Mouse (Mus musculus) liver, embryonic 14.5 days (tissue): ENCODE results near the gene Ttc22.

Source experiments
- CTCF ChIP-seq: IDR thresholded peaks from 2 replicates; pipeline ENCODE4 v1.5.1; 2016; ENCODE audit warnings: antibody characterized with exemption, low read depth, control low read depth
- EP300 ChIP-seq: IDR thresholded peaks from 2 replicates; pipeline ENCODE4 v1.6.1; 2016; ENCODE audit warnings: antibody characterized with exemption, low read depth

- TF ChIP-seq CTCF: no peak
- TF ChIP-seq EP300: no peak
Observed at GRCm38 (mm10) chr4:106628650-106629360, 6.6 kb downstream of the Ttc22 start.
